ENCODE assay signal across 8 mouse cellular contexts in the genomic region with DNA sequence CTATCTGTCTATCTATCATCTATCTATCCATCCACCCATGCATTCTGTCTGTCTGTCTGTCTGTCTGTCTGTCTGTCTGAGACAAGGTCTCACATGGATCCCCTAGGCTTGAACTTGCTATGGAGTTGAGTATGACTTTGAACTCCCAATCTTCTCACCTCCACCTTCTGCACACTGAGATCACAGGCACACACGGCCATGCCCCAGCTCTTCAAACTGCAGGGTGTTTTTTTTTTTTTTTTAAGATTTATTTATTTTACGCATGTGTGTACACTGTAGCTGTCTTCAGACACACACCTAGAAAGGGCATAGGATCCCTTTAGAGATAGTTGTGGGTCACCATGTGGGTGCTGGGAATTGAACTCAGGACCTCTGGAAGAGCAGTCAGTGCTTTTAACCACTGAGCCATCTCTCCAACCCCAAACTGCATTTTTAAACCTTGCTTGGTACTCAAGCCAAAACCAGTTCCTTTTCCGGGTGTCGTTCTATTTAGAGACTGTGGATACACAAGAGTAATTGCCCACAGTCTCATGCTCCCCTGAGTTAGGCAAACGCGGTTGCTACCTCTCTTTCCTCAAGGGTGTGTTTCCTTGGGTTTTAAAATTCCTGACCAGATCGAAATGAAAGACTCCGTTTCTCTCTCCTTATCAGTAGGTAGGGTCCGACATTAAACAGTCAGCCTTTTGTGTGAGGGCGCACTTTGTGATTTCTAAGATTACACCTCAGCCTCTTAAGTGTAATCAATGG. TPM values are rescaled to one million over a fixed set of nuclear protein-coding genes. Genes with fewer than 3 reads are reported as not detected.
A peak's percentile ranks its signal among the peaks of the same experiment; 100 is the strongest.
DNase-seq lines count a peak whose midpoint lies in the region; ATAC-seq and TF ChIP-seq lines count a peak whose summit lies in the region.

No protein-coding gene starts in this region.

- peak overlapping the region; percentile 67 for H3K4me3 ChIP-seq in E14TG2a.4 (replicated peaks; ENCODE audit: low read length)
- peak overlapping the region; percentile 34 for H3K4me3 ChIP-seq in forebrain, embryonic 15.5 days
- peak overlapping the region; percentile 33 for H3K4me3 ChIP-seq in limb, embryonic 13.5 days
- peak overlapping the region; percentile 30 for H3K4me3 ChIP-seq in neural tube, embryonic 15.5 days (replicated peaks)

- H3K9ac ChIP-seq in forebrain, embryonic 15.5 days (replicated peaks), result peak overlapping the region; percentile 39; the same call in 1 of the 2 replicates
- H3K9ac ChIP-seq in limb, embryonic 13.5 days, result peak overlapping the region; percentile 40; the same call in 1 of the 2 replicates
- peak overlapping the region; percentile 30; the same call in 1 of the 2 replicates for H3K9ac ChIP-seq in neural tube, embryonic 15.5 days (replicated peaks)

- TF ChIP-seq CTCF in E14TG2a.4 (conservative IDR thresholded peaks at IDR 0.05; ENCODE audit: low read length), result no peak

- ATAC-seq in forebrain, embryonic 15.5 days (replicated peaks), result no peak
- no peak for ATAC-seq in limb, embryonic 13.5 days (ENCODE audit: low FRiP score, low read depth)
- no peak for ATAC-seq in neural tube, embryonic 15.5 days (ENCODE audit: low FRiP score)

- H3K27me3 ChIP-seq in E14TG2a.4 (ENCODE audit: insufficient read depth, low read length), result no peaks in the 10 kb centered on the region
- no peaks in the 10 kb centered on the region for H3K27me3 ChIP-seq in forebrain, embryonic 15.5 days
- H3K27me3 ChIP-seq in limb, embryonic 13.5 days, result no peaks in the 10 kb centered on the region; the same call in 1 of the 2 replicates
- no peaks in the 10 kb centered on the region for H3K27me3 ChIP-seq in neural tube, embryonic 15.5 days (replicated peaks)

- 32% methylated on average over 10 of the region's 10 CpGs for WGBS in forebrain, embryonic 15.5 days
- 29% methylated on average over 10 of the region's 10 CpGs for WGBS in limb, embryonic 13.5 days
- 31% methylated on average over 10 of the region's 10 CpGs for WGBS in neural tube, embryonic 15.5 days

- H3K9me3 ChIP-seq in E14TG2a.4 (ENCODE audit: low read length), result no peaks in the 10 kb centered on the region
- H3K9me3 ChIP-seq in forebrain, embryonic 15.5 days, result no peaks in the 10 kb centered on the region
- peaks cover 5% of the 10 kb centered on the region; the same call in 1 of the 2 replicates for H3K9me3 ChIP-seq in limb, embryonic 13.5 days
- H3K9me3 ChIP-seq in neural tube, embryonic 15.5 days (replicated peaks), result no peaks in the 10 kb centered on the region

- DNase-seq in B cell, adult 2 months, result peak; percentile 55
- no peak for DNase-seq in ovary, postnatal 36 days (ENCODE audit: low spot score)
- DNase-seq in yolk sac, embryonic 10.5 days (ENCODE audit: low spot score), result no peak
- DNase-seq in spleen, postnatal 10 days (ENCODE audit: low spot score in 2 of 2), result no peak

- H3K4me1 ChIP-seq in E14TG2a.4 (replicated peaks; ENCODE audit: low read depth, low read length), result peaks cover 84% of the 10 kb centered on the region
- peaks cover 9% of the 10 kb centered on the region for H3K4me1 ChIP-seq in forebrain, embryonic 15.5 days
- peaks cover 25% of the 10 kb centered on the region for H3K4me1 ChIP-seq in limb, embryonic 13.5 days
- H3K4me1 ChIP-seq in neural tube, embryonic 15.5 days, result peaks cover 20% of the 10 kb centered on the region

- peak overlapping the region; percentile 58 for H3K4me2 ChIP-seq in forebrain, embryonic 15.5 days (replicated peaks)
- H3K4me2 ChIP-seq in limb, embryonic 13.5 days (replicated peaks), result peak overlapping the region; percentile 63
- H3K4me2 ChIP-seq in neural tube, embryonic 15.5 days, result peak overlapping the region; percentile 63

- H3K36me3 ChIP-seq in E14TG2a.4 (ENCODE audit: insufficient read depth, low read length), result no peaks in the 10 kb centered on the region
- no peaks in the 10 kb centered on the region for H3K36me3 ChIP-seq in forebrain, embryonic 15.5 days
- H3K36me3 ChIP-seq in limb, embryonic 13.5 days, result no peaks in the 10 kb centered on the region
- H3K36me3 ChIP-seq in neural tube, embryonic 15.5 days, result no peaks in the 10 kb centered on the region

- no peak overlapping the region for H3K27ac ChIP-seq in forebrain, embryonic 15.5 days (replicated peaks)
- H3K27ac ChIP-seq in limb, embryonic 13.5 days, result no peak overlapping the region
- H3K27ac ChIP-seq in neural tube, embryonic 15.5 days (replicated peaks), result no peak overlapping the region

RNA-seq across cellular contexts. Expression of a gene that starts 57.0 kb away (rescaled TPM):
- 1.4 and 1.9 TPM in 2 replicates for polyA plus RNA-seq in forebrain, embryonic 15.5 days (2015; fragmentation: Nextera tagmentation; extraction: Ambion mirVana)
- 4.5 and 4.6 TPM in 2 replicates for polyA plus RNA-seq in limb, embryonic 13.5 days (2015; fragmentation: Nextera tagmentation; extraction: Ambion mirVana)
- polyA plus RNA-seq in neural tube, embryonic 15.5 days (2015; fragmentation: Nextera tagmentation; extraction: Ambion mirVana), result 0.82 and 2.4 TPM in 2 replicates

Comparison
In these comparisons a context has a peak if more than half of its experiments do, and no peak if none do; other contexts are left out.
1. DNase-seq: peak in B cell, adult 2 months (2 of 2); none in ovary, postnatal 36 days (single experiment), yolk sac, embryonic 10.5 days (single experiment) and spleen, postnatal 10 days (0 of 2).
2. Peak in every context shown above with its lines, with median percentiles within 50 percentile points of each other: H3K4me3 ChIP-seq, H3K4me2 ChIP-seq and H3K9ac ChIP-seq.